Comparison of ENCODE assay signal across 24 mouse cellular contexts in genomic region chr3:83953879-83954278, GRCm38 (mm10).
DNase-seq lines count a peak whose midpoint lies in the region; ATAC-seq and TF ChIP-seq lines count a peak whose summit lies in the region.
"Had no signal": no experiment of that assay in that cellular context is flagged by ENCODE, and none has a peak within 500 bp of the region (broad histone marks: within the 10 kb centered on the region; RNA-seq: fewer than 3 reads in every experiment).

No protein-coding gene starts in this region.

- DNase-seq in heart, adult 2 months: peak in 1 of 2 experiments; percentile 72
- DNase-seq in heart, postnatal 25 days (ENCODE audit: low spot score): no peak
- peak; percentile 60 to 63 for DNase-seq in heart, adult 9 months (ENCODE audit: low spot score in 2 of 2)
- DNase-seq in heart, embryonic 10.5 days (ENCODE audit: low spot score): no peak
- DNase-seq in heart, postnatal 10 days: peak; percentile 67 to 78
- DNase-seq in cerebellum, adult 18-20 months: no peak
- DNase-seq: adrenal gland, adult 2 months; cerebellum, adult 11-12 months; cerebellum, postnatal 25 days; embryo, embryonic 11 days; gastrocnemius, postnatal 14 days; kidney, adult 9 months; kidney, postnatal 36 days; liver, postnatal 0 days; lung, postnatal 14 days; midbrain, embryonic 14.5 days; right cerebral cortex, postnatal 14 days had no signal

- TF ChIP-seq EP300 in heart, adult 2 months (IDR thresholded peaks at IDR 0.05; ENCODE audit: insufficient read depth, low read depth, low read length): peak; percentile 47; the same call in 1 of the 2 replicates

- H3K4me3 ChIP-seq in heart, adult 2 months: no peak overlapping the region
- H3K4me3 ChIP-seq in heart, embryonic 10.5 days: no peak overlapping the region
- H3K4me3 ChIP-seq in kidney, embryonic 15.5 days (replicated peaks): no peak overlapping the region
- H3K4me3 ChIP-seq: embryonic facial prominence, embryonic 13.5 days; erythroblast, embryonic 14.5 days; forebrain, embryonic 12.5 days; left cerebral cortex, adult 2 months had no signal

- H3K27ac ChIP-seq in heart, adult 2 months: peak overlapping the region; percentile 69
- 0 out of 2 replicates have a peak overlapping the region, but pooled peaks have one; percentile 6 for H3K27ac ChIP-seq in heart, embryonic 10.5 days
- H3K27ac ChIP-seq in kidney, embryonic 15.5 days: no peak overlapping the region
- H3K27ac ChIP-seq: embryonic facial prominence, embryonic 13.5 days; forebrain, embryonic 12.5 days; hindbrain, postnatal 0 days; left cerebral cortex, adult 2 months had no signal

- H3K79me2 ChIP-seq in heart, adult 2 months (replicated peaks; ENCODE audit: control insufficient read depth, insufficient read depth, low read length): no peaks in the 10 kb centered on the region

- WGBS in heart, adult 2 months: 66% methylated on average over 8 of the region's 8 CpGs
- WGBS in heart, embryonic 10.5 days: 63% methylated on average over 8 of the region's 8 CpGs
- 77% methylated on average over 8 of the region's 8 CpGs for WGBS in kidney, embryonic 15.5 days

- no peaks in the 10 kb centered on the region for H3K36me3 ChIP-seq in heart, adult 2 months (ENCODE audit: control insufficient read depth, insufficient read depth, low read length)
- peaks cover 19% of the 10 kb centered on the region for H3K36me3 ChIP-seq in heart, embryonic 10.5 days
- peaks cover 27% of the 10 kb centered on the region for H3K36me3 ChIP-seq in kidney, embryonic 15.5 days

- intact Hi-C loops in heart, adult 2 months (cut with DNase I): loop anchor here (2.0 kb wide), 2 partner anchors 37 to 87 kb away; partner anchors contain the start of gene Tmem131l
- intact Hi-C loops in heart, postnatal 25 days (cut with DNase I): no loop called here
- intact Hi-C loops in heart, postnatal 10 days (cut with DNase I): loop anchor here (2.0 kb wide), 1 partner anchor 39 kb away; no protein-coding TSS in a partner anchor

- no peaks in the 10 kb centered on the region for H3K27me3 ChIP-seq in heart, adult 2 months (ENCODE audit: control insufficient read depth, insufficient read depth, low read length)
- H3K27me3 ChIP-seq in heart, embryonic 10.5 days (ENCODE audit: insufficient read depth, poor library complexity, severe bottlenecking): no peaks in the 10 kb centered on the region
- H3K27me3 ChIP-seq in kidney, embryonic 15.5 days: no peaks in the 10 kb centered on the region
- H3K27me3 ChIP-seq: embryonic facial prominence, embryonic 13.5 days; forebrain, embryonic 12.5 days had no signal

- TF ChIP-seq POLR2A in heart, adult 2 months (IDR thresholded peaks at IDR 0.05; ENCODE audit: insufficient read depth, low read depth, low read length): 0 out of 2 replicates have a peak, but pooled peaks have one; percentile 27

- peak; percentile 44 for TF ChIP-seq CTCF in heart, adult 2 months (IDR thresholded peaks at IDR 0.05)

- no peak for ATAC-seq in kidney, embryonic 15.5 days (replicated peaks; ENCODE audit: low FRiP score)
- ATAC-seq: hindbrain, postnatal 0 days; intestine, embryonic 16.5 days; liver, postnatal 0 days had no signal

- H3K4me1 ChIP-seq in heart, adult 2 months (ENCODE audit: control insufficient read depth, insufficient read depth, low read length): no peaks in the 10 kb centered on the region; the same call in 1 of the 2 replicates
- peaks cover 23% of the 10 kb centered on the region for H3K4me1 ChIP-seq in heart, embryonic 10.5 days
- peaks cover 4% of the 10 kb centered on the region; the same call in 1 of the 2 replicates for H3K4me1 ChIP-seq in kidney, embryonic 15.5 days

- H3K4me2 ChIP-seq in kidney, embryonic 15.5 days: no peak overlapping the region
- H3K4me2 ChIP-seq: embryonic facial prominence, embryonic 13.5 days; forebrain, embryonic 12.5 days had no signal

- H3K9ac ChIP-seq in heart, adult 2 months (ENCODE audit: low read depth, low read length): peak overlapping the region; percentile 25; the same call in 1 of the 2 replicates
- H3K9ac ChIP-seq in kidney, embryonic 15.5 days: no peak overlapping the region
- H3K9ac ChIP-seq: embryonic facial prominence, embryonic 13.5 days; forebrain, embryonic 12.5 days; liver, postnatal 0 days had no signal

- no peaks in the 10 kb centered on the region for H3K9me3 ChIP-seq in heart, embryonic 10.5 days
- H3K9me3 ChIP-seq in kidney, embryonic 15.5 days (replicated peaks): no peaks in the 10 kb centered on the region
- H3K9me3 ChIP-seq: embryonic facial prominence, embryonic 13.5 days; forebrain, embryonic 12.5 days had no signal

Comparison
In these comparisons a context has a peak if more than half of its experiments do, and no peak if none do; other contexts are left out.
1. DNase-seq: peak in heart, adult 9 months (2 of 2) and heart, postnatal 10 days (2 of 2); none in heart, postnatal 25 days (single experiment), heart, embryonic 10.5 days (single experiment) and cerebellum, adult 18-20 months (0 of 2).